Mouse (Mus musculus) gastrocnemius, adult 18-20 months (tissue): ENCODE results near the gene Pdyn. TPM values are rescaled to one million over a fixed set of nuclear protein-coding genes. Genes with fewer than 3 reads are reported as not detected.

Experiments
- DNase-seq: peaks from one replicate; pipeline ENCODE4 v3.0.0; 2021; ENCODE audit warnings: low spot score
- total RNA-seq, 2 experiments: library from RNA; stranded (reverse); gene quantifications; 2 replicates each; pipeline ENCODE4 v1.2.3; 2021

Pdyn gene
- total RNA-seq, 2 experiments from 2014 or later: not detected

- no peak for DNase-seq
Measured at GRCm38 (mm10) chr2:129654233-129654950, 45.3 kb downstream of the Pdyn start.

GRCm38 (mm10) chr2:129653632-129654031 is 46.0 kb downstream of the Pdyn start:
- no peak for DNase-seq

- DNase-seq: peak; percentile 45
Measured at GRCm38 (mm10) chr2:129652616-129653015, 47.0 kb downstream of the Pdyn start.

Other genes with a start within 250 kb of the Pdyn start
- not detected for gene F830045P16Rik, start 163.2 kb downstream of the Pdyn start, total RNA-seq
- 1 to 10 TPM; 4.7 to 9.2 TPM for gene Sirpa, start 107.0 kb downstream of the Pdyn start, total RNA-seq
- gene Stk35, start 100.7 kb upstream of the Pdyn start, total RNA-seq: 1 to 10 TPM; 4.5 to 5.2 TPM